Mouse (Mus musculus) retina, postnatal 7 days (tissue): ENCODE data around the gene Rdh19.
"Not testable (repeated sequence)": the region's sequence is repeated elsewhere in the genome, so short reads cannot be mapped to it uniquely, and the experiment has no call there.

Experiments used
- DNase-seq: peaks from one replicate; pipeline ENCODE4 v3.0.0-alpha.2; 2012; ENCODE audit warnings: low read depth, low spot score

The Rdh19 gene

GRCm38 (mm10) chr10:127879155-127879688 is 29.5 kb downstream of the Rdh19 start:
- no peak for DNase-seq

- DNase-seq, result no peak
These were observed 31.3 kb downstream of the Rdh19 start for GRCm38 (mm10) chr10:127881041-127881440.

- no peak for DNase-seq
These were observed 36.8 kb downstream of the Rdh19 start for GRCm38 (mm10) chr10:127886551-127886950.

- no peak for DNase-seq
These were observed 37.2 kb downstream of the Rdh19 start for GRCm38 (mm10) chr10:127886971-127887370.

GRCm38 (mm10) chr10:127888605-127889004 is 38.9 kb downstream of the Rdh19 start, which contains the start of gene Rdh7:
Gene Rdh7, minus strand, starts transcription at chr10:127888817.
- no peak for DNase-seq

GRCm38 (mm10) chr10:127891481-127891880 is 41.8 kb downstream of the Rdh19 start:
- DNase-seq, result no peak

GRCm38 (mm10) chr10:127893163-127894022 is 43.7 kb downstream of the Rdh19 start:
- not testable (repeated sequence) for DNase-seq

- no peak for DNase-seq
These were observed 47.0 kb downstream of the Rdh19 start for GRCm38 (mm10) chr10:127896705-127897104.

GRCm38 (mm10) chr10:127897506-127897905 is 47.8 kb downstream of the Rdh19 start:
- no peak for DNase-seq

GRCm38 (mm10) chr10:127898218-127898617 is 48.5 kb downstream of the Rdh19 start, which contains the start of gene Sdr9c7:
Gene Sdr9c7, plus strand, starts transcription at chr10:127898518.
- DNase-seq, result no peak

- no peak for DNase-seq
These were observed 50.1 kb downstream of the Rdh19 start for GRCm38 (mm10) chr10:127899783-127900182.

GRCm38 (mm10) chr10:127901751-127902150 is 52.0 kb downstream of the Rdh19 start:
- no peak for DNase-seq

GRCm38 (mm10) chr10:127903116-127903515 is 53.4 kb downstream of the Rdh19 start:
- no peak for DNase-seq

GRCm38 (mm10) chr10:127904718-127905446 is 55.2 kb downstream of the Rdh19 start:
- no peak for DNase-seq

GRCm38 (mm10) chr10:127906138-127906537 is 56.4 kb downstream of the Rdh19 start:
- DNase-seq, result no peak

- no peak for DNase-seq
These were observed 57.7 kb downstream of the Rdh19 start for GRCm38 (mm10) chr10:127907386-127907951.
